Mouse (Mus musculus) hindbrain, embryonic 11.5 days (tissue): ENCODE results near the gene Mtrr. TPM values are rescaled to one million over a fixed set of nuclear protein-coding genes. Genes with fewer than 3 reads are reported as not detected.

ENCODE experiments used
- polyA plus RNA-seq: library from polyadenylated mRNA; unstranded; fragments of >200 nt; fragmentation: Nextera tagmentation; extraction: Ambion mirVana; gene quantifications from 2 replicates; pipeline ENCODE4 v1.2.1, GENCODE M21; 2014

Gene Mtrr
- polyA plus RNA-seq, 1 experiment from 2014 or later = 17.4 TPM

Other genes starting within 250 kb of the Mtrr start
- 38.4 and 38.8 TPM in 2 replicates for gene Fastkd3, start 85 bp upstream of the Mtrr start, polyA plus RNA-seq
- gene 1700001L19Rik, start 15.3 kb upstream of the Mtrr start, polyA plus RNA-seq = 1.5 and 1.9 TPM in 2 replicates